Mouse (Mus musculus) kidney, adult 2 months (tissue): ENCODE data around the gene Tekt3. TPM values are rescaled to one million over a fixed set of nuclear protein-coding genes. Genes with fewer than 3 reads are reported as not detected.

Experiments used
- DNase-seq: peaks from one replicate; pipeline ENCODE4 v3.0.0; 2021
- H3K27ac ChIP-seq: fragments of 200-500 bp; 2 replicates; pipeline ENCODE4 v1.5.1; 2012; ENCODE audit warnings: low read depth, low read length, control low read depth, inconsistent platforms; ENCODE audit not compliant: insufficient read depth
- H3K27me3 ChIP-seq: fragments of 200-500 bp; replicated peaks from 2 replicates; pipeline ENCODE4 v1.6.1; 2012; ENCODE audit warnings: mild to moderate bottlenecking, moderate library complexity, low read length, inconsistent platforms; ENCODE audit not compliant: control insufficient read depth, insufficient read depth
- H3K36me3 ChIP-seq: fragments of 200-500 bp; 2 replicates; pipeline ENCODE4 v1.6.1; 2012; ENCODE audit warnings: mild to moderate bottlenecking, moderate library complexity, low read length, inconsistent platforms; ENCODE audit not compliant: control insufficient read depth, insufficient read depth
- H3K4me1 ChIP-seq: fragments of 200-500 bp; 2 replicates; pipeline ENCODE4 v1.6.1; 2011; ENCODE audit warnings: low read length; ENCODE audit not compliant: control insufficient read depth, insufficient read depth
- H3K4me3 ChIP-seq: fragments of 200-500 bp; 2 replicates; pipeline ENCODE4 v1.5.1; 2011; ENCODE audit warnings: mild to moderate bottlenecking, low read depth, low read length, control low read depth; ENCODE audit not compliant: insufficient read depth
- CTCF ChIP-seq: fragments of 200-500 bp; conservative IDR thresholded peaks from 2 replicates; pipeline ENCODE4 v1.5.1; 2011; ENCODE audit warnings: low read depth, mild to moderate bottlenecking, control low read depth, low read length, moderate library complexity, mixed read lengths; ENCODE audit not compliant: insufficient read depth, insufficient read length
- POLR2A ChIP-seq: fragments of 200-500 bp; IDR thresholded peaks from one replicate; pipeline ENCODE4 v1.6.1; 2011; ENCODE audit warnings: low read depth, low read length, control low read depth
- WGBS: fragments of 180-500 bp; shearing (Covaris S2); methylation state at CpG from one replicate; pipeline ENCODE4 v1.1.7; 2018; 5-methylcytosine and 5-hydroxymethylcytosine counted together
- polyA plus RNA-seq: library from polyadenylated mRNA; depleted of rRNA; stranded (reverse); fragments of >200 nt; gene quantifications from 2 replicates; pipeline ENCODE4 v1.2.3, GENCODE M21; 2012

Gene Tekt3
- polyA plus RNA-seq, 1 experiment, result not detected

- no peaks in the 10 kb centered on the region for H3K36me3 ChIP-seq
- no peak overlapping the region for H3K4me3 ChIP-seq
- no peaks in the 10 kb centered on the region for H3K4me1 ChIP-seq
- DNase-seq, result no peak
- no peaks in the 10 kb centered on the region for H3K27me3 ChIP-seq
- WGBS, result 85% methylated on average over 8 of the region's 8 CpGs
- TF ChIP-seq CTCF (no peak), POLR2A (no peak)
- H3K27ac ChIP-seq, result no peak overlapping the region
Measured at GRCm38 (mm10) chr11:63114807-63115641, 53.6 kb downstream of the Tekt3 start.

GRCm38 (mm10) chr11:63116652-63117051 is 55.2 kb downstream of the Tekt3 start:
- Histone ChIP-seq H3K27ac (no peak overlapping the region), H3K4me1 (no peaks in the 10 kb centered on the region), H3K27me3 (no peaks in the 10 kb centered on the region), H3K36me3 (no peaks in the 10 kb centered on the region), H3K4me3 (no peak overlapping the region)
- no peak for DNase-seq
- WGBS, result 95% methylated on average over 5 of the region's 5 CpGs
- no peak for TF ChIP-seq POLR2A
- TF ChIP-seq CTCF, result no peak

- Histone ChIP-seq H3K4me3 (no peak overlapping the region), H3K4me1 (no peaks in the 10 kb centered on the region), H3K27me3 (no peaks in the 10 kb centered on the region), H3K36me3 (no peaks in the 10 kb centered on the region), H3K27ac (no peak overlapping the region)
- TF ChIP-seq CTCF, result no peak
- TF ChIP-seq POLR2A, result no peak
- 66% methylated on average over 1 of the region's 1 CpGs for WGBS
- DNase-seq, result no peak
Measured at GRCm38 (mm10) chr11:63117266-63117665, 55.8 kb downstream of the Tekt3 start.

GRCm38 (mm10) chr11:63119791-63120190 is 58.3 kb downstream of the Tekt3 start:
- no peak overlapping the region for H3K4me3 ChIP-seq
- 63% methylated on average over 7 of the region's 7 CpGs for WGBS
- H3K36me3 ChIP-seq, result no peaks in the 10 kb centered on the region
- no peaks in the 10 kb centered on the region for H3K27me3 ChIP-seq
- no peak for TF ChIP-seq CTCF
- no peak for TF ChIP-seq POLR2A
- H3K4me1 ChIP-seq, result no peaks in the 10 kb centered on the region
- no peak overlapping the region for H3K27ac ChIP-seq
- DNase-seq, result peak; percentile 20

GRCm38 (mm10) chr11:63122249-63122648 is 60.8 kb downstream of the Tekt3 start:
- DNase-seq, result no peak
- Histone ChIP-seq H3K36me3 (no peaks in the 10 kb centered on the region), H3K27me3 (no peaks in the 10 kb centered on the region), H3K4me1 (no peaks in the 10 kb centered on the region), H3K27ac (no peak overlapping the region), H3K4me3 (no peak overlapping the region)
- TF ChIP-seq CTCF (no peak), POLR2A (no peak)
- WGBS, result 77% methylated on average over 2 of the region's 2 CpGs

GRCm38 (mm10) chr11:63122776-63123350 is 61.4 kb downstream of the Tekt3 start:
- Histone ChIP-seq H3K4me1 (no peaks in the 10 kb centered on the region), H3K4me3 (no peak overlapping the region), H3K27ac (no peak overlapping the region), H3K36me3 (no peaks in the 10 kb centered on the region), H3K27me3 (no peaks in the 10 kb centered on the region)
- no peak for DNase-seq
- WGBS, result 81% methylated on average over 4 of the region's 4 CpGs
- no peak for TF ChIP-seq CTCF
- no peak for TF ChIP-seq POLR2A

GRCm38 (mm10) chr11:63124316-63124715 is 62.9 kb downstream of the Tekt3 start:
- peak; percentile 25; the same call in 1 of the 2 replicates for TF ChIP-seq CTCF
- no peak for TF ChIP-seq POLR2A

More at GRCm38 (mm10) chr11:63124316-63124715, 62.9 kb downstream of the Tekt3 start:
- Histone ChIP-seq H3K27me3 (no peaks in the 10 kb centered on the region), H3K36me3 (no peaks in the 10 kb centered on the region), H3K27ac (no peak overlapping the region), H3K4me1 (0 out of 2 replicates have a peak, but pooled peaks cover 5% of the 10 kb centered on the region), H3K4me3 (no peak overlapping the region)
- peak; percentile 42 for DNase-seq
- WGBS, result 28% methylated on average over 4 of the region's 4 CpGs
